Mouse (Mus musculus) erythroblast, embryonic 14.5 days (primary cell): ENCODE results near the gene Prss50. TPM values are rescaled to one million over a fixed set of nuclear protein-coding genes. Genes with fewer than 3 reads are reported as not detected.

Experiments
- H3K27me3 ChIP-seq: 2 replicates; pipeline ENCODE4 v1.6.1; 2012; ENCODE audit warnings: inconsistent platforms; ENCODE audit not compliant: control insufficient read depth
- H3K36me3 ChIP-seq: 2 replicates; pipeline ENCODE4 v1.6.1; 2012; ENCODE audit warnings: mild to moderate bottlenecking, inconsistent platforms; ENCODE audit not compliant: control insufficient read depth
- H3K4me1 ChIP-seq: 2 replicates; pipeline ENCODE4 v1.6.1; 2012; ENCODE audit warnings: inconsistent platforms; ENCODE audit not compliant: control insufficient read depth
- H3K4me3 ChIP-seq: replicated peaks from 2 replicates; pipeline ENCODE3; 2012; ENCODE audit warnings: moderate library complexity, mild to moderate bottlenecking, inconsistent platforms
- H3K9me3 ChIP-seq: 2 replicates; pipeline ENCODE4 v1.6.1; 2012; ENCODE audit warnings: low read length, inconsistent platforms, mixed read lengths; ENCODE audit not compliant: control insufficient read depth
- GATA1 ChIP-seq: IDR thresholded peaks from 2 replicates; pipeline ENCODE4 v1.6.1; 2012; ENCODE audit warnings: low read length, inconsistent platforms, mixed read lengths
- TAL1 ChIP-seq: IDR thresholded peaks from 3 replicates; pipeline ENCODE4 v1.6.1; 2012; ENCODE audit warnings: low read length, inconsistent platforms, mixed read lengths
- polyA plus RNA-seq: library from polyadenylated mRNA; stranded (reverse); fragments of >175 nt; gene quantifications from 2 replicates; pipeline ENCODE4 v1.2.3, GENCODE M21; 2012

Prss50 gene
- polyA plus RNA-seq, 1 experiment, result 0.87 TPM

DNA sequence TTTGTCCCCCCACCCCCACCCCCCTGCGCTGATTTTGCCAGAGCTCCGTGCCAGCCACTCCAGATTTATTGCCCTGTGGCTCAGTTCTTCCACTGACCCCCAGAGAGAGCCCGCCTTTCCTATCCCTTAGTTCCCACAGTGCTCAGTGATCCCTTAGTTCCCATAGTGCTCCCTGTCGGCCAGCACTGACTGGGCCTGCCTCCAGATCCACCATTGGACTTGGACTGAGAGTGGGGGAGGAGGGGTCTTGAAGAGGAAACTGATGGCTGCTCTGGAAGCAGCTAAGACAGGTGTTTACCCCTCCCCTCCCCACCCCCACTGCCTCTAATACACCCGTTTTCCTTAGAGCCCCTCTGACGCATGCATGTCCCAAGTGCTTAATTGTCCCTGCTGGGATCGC is 38.2 kb downstream of the Prss50 start:
- H3K36me3 ChIP-seq, result peaks cover 4% of the 10 kb centered on the region; the same call in 1 of the 2 replicates
- H3K27me3 ChIP-seq, result no peaks in the 10 kb centered on the region
- no peak overlapping the region for H3K4me3 ChIP-seq
- TF ChIP-seq GATA1 (no peak), TAL1 (no peak)
- H3K9me3 ChIP-seq, result no peaks in the 10 kb centered on the region
- H3K4me1 ChIP-seq, result no peaks in the 10 kb centered on the region

- peaks cover 4% of the 10 kb centered on the region; the same call in 1 of the 2 replicates for H3K36me3 ChIP-seq
- no peak overlapping the region for H3K4me3 ChIP-seq
- TF ChIP-seq TAL1 (no peak), GATA1 (no peak)
- H3K4me1 ChIP-seq, result no peaks in the 10 kb centered on the region
- no peaks in the 10 kb centered on the region for H3K9me3 ChIP-seq
- no peaks in the 10 kb centered on the region for H3K27me3 ChIP-seq
These were observed 38.8 kb downstream of the Prss50 start for GRCm38 (mm10) chr9:110896595-110896994.

- TF ChIP-seq GATA1 (no peak), TAL1 (no peak)
These were observed 41.8 kb downstream of the Prss50 start for GRCm38 (mm10) chr9:110899451-110900008.

GRCm38 (mm10) chr9:110901204-110901603 is 43.4 kb downstream of the Prss50 start:
- Histone ChIP-seq H3K27me3 (no peaks in the 10 kb centered on the region), H3K9me3 (no peaks in the 10 kb centered on the region), H3K4me3 (no peak overlapping the region), H3K4me1 (no peaks in the 10 kb centered on the region), H3K36me3 (peaks cover 2% of the 10 kb centered on the region; the same call in 1 of the 2 replicates)
- TF ChIP-seq GATA1 (no peak), TAL1 (no peak)

More at GRCm38 (mm10) chr9:110899451-110900008, 41.8 kb downstream of the Prss50 start:
- Histone ChIP-seq H3K9me3 (no peaks in the 10 kb centered on the region), H3K4me1 (no peaks in the 10 kb centered on the region), H3K36me3 (peaks cover 2% of the 10 kb centered on the region; the same call in 1 of the 2 replicates), H3K27me3 (no peaks in the 10 kb centered on the region), H3K4me3 (no peak overlapping the region)

GRCm38 (mm10) chr9:110902271-110902670 is 44.5 kb downstream of the Prss50 start:
- H3K4me1 ChIP-seq, result no peaks in the 10 kb centered on the region
- H3K27me3 ChIP-seq, result no peaks in the 10 kb centered on the region
- TF ChIP-seq GATA1 (no peak), TAL1 (no peak)
- H3K36me3 ChIP-seq, result peaks cover 2% of the 10 kb centered on the region; the same call in 1 of the 2 replicates
- H3K4me3 ChIP-seq, result no peak overlapping the region
- no peaks in the 10 kb centered on the region for H3K9me3 ChIP-seq

- H3K9me3 ChIP-seq, result no peaks in the 10 kb centered on the region
- H3K4me1 ChIP-seq, result no peaks in the 10 kb centered on the region
- no peaks in the 10 kb centered on the region for H3K36me3 ChIP-seq
- H3K4me3 ChIP-seq, result no peak overlapping the region
- no peaks in the 10 kb centered on the region for H3K27me3 ChIP-seq
- no peak for TF ChIP-seq GATA1
- TF ChIP-seq TAL1, result no peak
These were observed 49.6 kb downstream of the Prss50 start for GRCm38 (mm10) chr9:110907201-110907837.

DNA sequence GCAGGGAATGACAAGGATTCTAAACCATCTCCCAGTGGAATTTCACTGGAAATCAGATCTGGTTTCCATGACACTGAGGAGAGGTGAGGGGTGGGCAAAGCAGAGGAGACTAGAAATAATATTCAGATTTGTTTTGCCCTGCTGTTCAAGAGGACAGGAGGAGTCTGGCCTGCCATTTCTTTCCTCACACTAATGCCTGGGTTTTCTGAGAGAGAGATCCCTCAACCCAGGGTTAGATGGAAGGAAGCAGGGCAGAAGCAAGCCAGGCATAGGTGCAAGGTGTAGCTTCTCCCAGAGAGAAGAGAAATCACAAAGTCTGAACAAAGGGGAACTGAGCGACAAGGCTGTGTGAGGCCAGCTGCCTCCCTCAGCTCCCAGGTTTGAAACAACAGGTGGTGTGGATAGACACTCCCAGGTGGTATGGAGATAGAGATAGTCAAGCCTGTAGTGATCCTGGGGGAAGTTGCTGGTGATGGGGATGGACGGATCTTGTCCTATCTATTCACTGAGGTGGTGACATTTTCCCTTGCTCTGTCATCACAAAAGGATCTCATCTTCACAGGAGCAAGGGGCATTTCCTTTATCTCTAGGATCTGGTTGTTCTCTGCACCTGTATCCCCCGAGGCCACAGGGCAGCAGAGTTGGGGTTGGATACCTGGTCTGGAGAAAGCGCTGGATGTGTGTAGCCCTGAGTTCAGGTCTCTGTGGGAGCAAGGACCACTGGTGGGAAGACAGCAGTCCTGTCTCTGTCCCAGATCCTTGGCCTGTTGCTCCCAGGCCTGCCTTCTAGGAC is 50.3 kb downstream of the Prss50 start:
- Histone ChIP-seq H3K27me3 (no peaks in the 10 kb centered on the region), H3K36me3 (no peaks in the 10 kb centered on the region), H3K4me3 (no peak overlapping the region), H3K9me3 (no peaks in the 10 kb centered on the region), H3K4me1 (no peaks in the 10 kb centered on the region)
- no peak for TF ChIP-seq GATA1

DNA sequence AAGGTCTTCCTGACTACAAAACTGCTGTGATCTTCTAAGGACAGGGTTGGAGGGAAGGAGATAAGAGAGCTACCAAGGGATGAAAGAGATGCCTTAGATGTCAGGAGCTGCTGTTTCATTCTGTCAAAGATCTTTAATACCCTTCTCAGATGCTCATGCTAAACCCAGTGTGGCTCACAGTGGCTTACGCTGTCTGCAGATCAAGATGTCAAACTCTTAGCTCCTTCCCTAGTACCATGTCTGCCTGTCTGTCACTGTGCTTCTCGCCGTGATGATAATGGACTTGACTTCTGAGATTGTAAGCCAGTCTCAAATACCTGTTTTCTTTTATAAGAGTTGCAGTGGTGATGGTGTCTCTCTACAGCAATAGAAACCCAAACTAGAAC is 50.9 kb downstream of the Prss50 start:
- H3K4me1 ChIP-seq, result no peaks in the 10 kb centered on the region
- no peaks in the 10 kb centered on the region for H3K27me3 ChIP-seq
- no peak overlapping the region for H3K4me3 ChIP-seq
- no peaks in the 10 kb centered on the region for H3K36me3 ChIP-seq
- H3K9me3 ChIP-seq, result no peaks in the 10 kb centered on the region
- TF ChIP-seq TAL1 (no peak), GATA1 (no peak)

DNA sequence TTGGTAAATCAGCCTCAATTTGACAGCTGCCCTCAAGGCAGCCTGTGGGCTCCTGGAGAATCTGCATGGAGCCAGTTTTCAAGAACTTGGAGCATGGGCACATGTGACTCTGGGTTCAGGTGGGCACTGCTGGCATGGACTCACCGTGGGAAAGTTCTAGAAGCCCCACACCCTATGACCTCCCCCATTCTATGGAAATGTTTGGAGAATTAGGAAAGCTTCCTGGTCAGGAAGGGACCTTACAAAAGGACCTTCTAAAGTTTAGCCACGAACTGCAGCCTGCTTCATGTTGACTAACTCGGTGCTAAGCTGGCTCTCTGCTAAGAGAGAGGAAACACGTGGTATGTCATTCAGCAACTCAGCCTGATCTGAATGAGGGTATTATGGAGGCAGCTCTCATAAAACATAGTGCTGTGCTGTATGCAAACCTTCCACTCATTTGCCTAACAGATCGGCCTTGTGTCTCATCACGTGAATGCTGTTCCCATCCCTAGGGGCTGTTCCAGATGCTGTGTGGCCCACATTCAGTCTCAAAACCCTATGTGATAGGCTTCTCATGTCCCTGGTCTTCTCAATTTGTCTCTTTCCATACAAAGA is 51.7 kb downstream of the Prss50 start:
- no peaks in the 10 kb centered on the region for H3K4me1 ChIP-seq
- H3K4me3 ChIP-seq, result no peak overlapping the region
- no peaks in the 10 kb centered on the region for H3K9me3 ChIP-seq
- TF ChIP-seq GATA1 (no peak), TAL1 (no peak)
- no peaks in the 10 kb centered on the region for H3K27me3 ChIP-seq
- no peaks in the 10 kb centered on the region for H3K36me3 ChIP-seq

Other genes starting within 250 kb of the Prss50 start
- gene Nradd, start 233.5 kb upstream of the Prss50 start, polyA plus RNA-seq, result 0.05 TPM in 1 of 2 replicates, not detected in the other
- 0.26 and 0.65 TPM in 2 replicates for gene Nbeal2, start 203.8 kb upstream of the Prss50 start, polyA plus RNA-seq
- gene Ccdc12, start 201.5 kb upstream of the Prss50 start, polyA plus RNA-seq, result 21.3 and 25.9 TPM in 2 replicates
- not detected in 2 replicates for gene Myl3, start 116.1 kb upstream of the Prss50 start, polyA plus RNA-seq
- not detected in 2 replicates for gene Pth1r, start 110.8 kb upstream of the Prss50 start, polyA plus RNA-seq
- gene Prss42, start 59.8 kb upstream of the Prss50 start, polyA plus RNA-seq, result not detected in 2 replicates
- gene Prss44, start 44.0 kb upstream of the Prss50 start, polyA plus RNA-seq, result 0.02 TPM in 1 of 2 replicates, not detected in the other
- not detected in 2 replicates for gene Prss43, start 31.3 kb upstream of the Prss50 start, polyA plus RNA-seq
- not detected in 2 replicates for gene Prss45, start 23.4 kb upstream of the Prss50 start, polyA plus RNA-seq
- gene Prss46, start 13.5 kb upstream of the Prss50 start, polyA plus RNA-seq, result not detected in 2 replicates
- 0.02 and 0.05 TPM in 2 replicates for gene Als2cl, start 21.9 kb downstream of the Prss50 start, polyA plus RNA-seq
- not detected in 2 replicates for gene Tmie, start 22.1 kb downstream of the Prss50 start, polyA plus RNA-seq
- not detected in 2 replicates for gene Fam240a, start 58.9 kb downstream of the Prss50 start, polyA plus RNA-seq
- gene Tdgf1, start 88.2 kb downstream of the Prss50 start, polyA plus RNA-seq, result not detected in 2 replicates
- not detected in 2 replicates for gene Lrrc2, start 93.6 kb downstream of the Prss50 start, polyA plus RNA-seq
- 0.02 TPM in 1 of 2 replicates, not detected in the other for gene Rtp3, start 132.6 kb downstream of the Prss50 start, polyA plus RNA-seq
- not detected in 2 replicates for gene Ltf, start 161.3 kb downstream of the Prss50 start, polyA plus RNA-seq
- gene Ccrl2, start 199.6 kb downstream of the Prss50 start, polyA plus RNA-seq, result 0.87 and 1.3 TPM in 2 replicates